Mouse (Mus musculus): ENCODE results near the gene Spata2l.
"Not testable (repeated sequence)": the region's sequence is repeated elsewhere in the genome, so short reads cannot be mapped to it uniquely, and the experiment has no call there.

Spata2l gene

GRCm38 (mm10) chr8:123199864-123200263 is 36.2 kb downstream of the Spata2l start:
- no peak for DNase-seq (ENCODE audit: low spot score)

- not testable (repeated sequence) for DNase-seq (ENCODE audit: low spot score)
These were observed 39.0 kb downstream of the Spata2l start for GRCm38 (mm10) chr8:123197016-123197415.

GRCm38 (mm10) chr8:123193771-123194170 is 42.3 kb downstream of the Spata2l start:
- DNase-seq (ENCODE audit: low spot score), result peak; percentile 42

- DNase-seq (ENCODE audit: low spot score), result no peak
These were observed 44.1 kb downstream of the Spata2l start for GRCm38 (mm10) chr8:123191908-123192307.

- peak; percentile 45 for DNase-seq (ENCODE audit: low spot score)
These were observed 45.4 kb downstream of the Spata2l start for GRCm38 (mm10) chr8:123190678-123191077.

- no peak for DNase-seq (ENCODE audit: low spot score)
These were observed 47.2 kb downstream of the Spata2l start for GRCm38 (mm10) chr8:123188841-123189240.

GRCm38 (mm10) chr8:123188006-123188405 is 48.0 kb downstream of the Spata2l start:
- no peak for DNase-seq (ENCODE audit: low spot score)

GRCm38 (mm10) chr8:123185566-123186409 is 50.2 kb downstream of the Spata2l start, which contains the start of gene Dpep1:
Gene Dpep1 (plus strand): TSS chr8:123186242.
- DNase-seq (ENCODE audit: low spot score), result no peak

- peak; percentile 17 for DNase-seq (ENCODE audit: low spot score)
These were observed 54.6 kb downstream of the Spata2l start for GRCm38 (mm10) chr8:123181391-123181790.
